Mouse (Mus musculus): ENCODE data around the gene Gm15262.

GRCm38 (mm10) chrX:161371461-161371860, 84.2 kb downstream of the Gm15262 start:
- TF ChIP-seq POLR2A (IDR thresholded peaks at IDR 0.05; ENCODE audit: borderline replicate concordance, control insufficient read depth, low read depth, low read length) (no peak), CTCF (IDR thresholded peaks at IDR 0.05; ENCODE audit: control insufficient read depth, insufficient read depth, low read length) (no peak)

Measured in bone marrow, adult 2 months (tissue).